Comparison of ENCODE assay signal across 21 mouse cellular contexts in the genomic region with DNA sequence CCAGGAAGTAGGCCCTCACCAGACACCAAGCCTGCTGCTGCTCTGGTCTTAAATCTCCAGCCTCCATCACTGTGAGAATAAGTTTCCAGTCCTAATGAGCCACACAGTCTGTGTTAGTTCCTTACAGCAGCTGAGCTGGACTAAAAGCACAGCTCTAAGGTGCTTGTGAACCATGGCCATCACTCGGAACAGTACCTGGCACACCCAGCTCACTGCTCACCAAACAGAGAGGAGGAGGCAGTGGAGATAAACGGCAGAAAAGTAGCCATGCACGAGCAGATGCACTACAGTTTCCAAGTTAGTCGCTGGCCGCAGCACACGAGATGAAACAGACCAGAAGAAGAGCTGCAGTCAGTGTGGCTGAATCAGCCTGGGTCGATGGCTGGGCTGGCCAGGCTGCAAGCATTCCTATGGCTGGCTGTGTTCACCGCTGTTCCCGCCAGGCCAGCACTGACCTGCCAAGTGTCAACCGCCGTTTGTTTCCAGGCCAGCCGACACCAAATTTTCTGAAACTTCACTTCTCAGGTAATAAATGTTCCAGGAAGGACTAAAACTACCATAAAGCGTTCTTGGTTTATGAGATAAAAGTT.
DNase-seq lines count a peak whose midpoint lies in the region; ATAC-seq and TF ChIP-seq lines count a peak whose summit lies in the region.
"Had no signal": no experiment of that assay in that cellular context is flagged by ENCODE, and none has a peak within 500 bp of the region (broad histone marks: within the 10 kb centered on the region; RNA-seq: fewer than 3 reads in every experiment).

No protein-coding gene starts in this region.

- H3K9me3 ChIP-seq in MEL (replicated peaks; ENCODE audit: insufficient read depth, low read length): no peaks in the 10 kb centered on the region
- H3K9me3 ChIP-seq in erythroblast, embryonic 14.5 days (ENCODE audit: control insufficient read depth, low read length): no peaks in the 10 kb centered on the region
- H3K9me3 ChIP-seq in liver, embryonic 12.5 days (replicated peaks): no peaks in the 10 kb centered on the region
- H3K9me3 ChIP-seq: embryonic facial prominence, embryonic 15.5 days; forebrain, embryonic 13.5 days; hindbrain, embryonic 12.5 days; limb, embryonic 15.5 days had no signal

- TF ChIP-seq POLR2A in MEL (IDR thresholded peaks at IDR 0.05; ENCODE audit: control insufficient read depth in 1 of 2, insufficient read depth in 1 of 2, low read depth in 1 of 2, low read length in 2 of 2, poor library complexity in 1 of 2): no peak

- peak; percentile 10 for DNase-seq in MEL (ENCODE audit: low read depth, low spot score)
- peak; percentile 77 for DNase-seq in Muller cell, postnatal 12 days (ENCODE audit: inconsistent ontology term)
- DNase-seq in lung, postnatal 36 days: no peak
- no peak for DNase-seq in ovary, postnatal 36 days (ENCODE audit: low spot score)
- DNase-seq in thymus, postnatal 36 days: no peak
- DNase-seq: adrenal gland, postnatal 25 days; cerebellum, adult 2 months; gastrocnemius, postnatal 36 days; kidney, adult 11 months; kidney, postnatal 4 days; right cerebral cortex, postnatal 14 days; thymus, postnatal 14 days had no signal

- no peak for TF ChIP-seq EP300 in MEL (IDR thresholded peaks at IDR 0.05; ENCODE audit: low read depth in 1 of 2, low read length in 2 of 2)

- 63% methylated on average over 13 of the region's 13 CpGs for WGBS in liver, embryonic 12.5 days (ENCODE audit: insufficient replicate concordance)

- no peak overlapping the region for H3K9ac ChIP-seq in MEL (ENCODE audit: control insufficient read depth, low read depth, low read length, poor library complexity, severe bottlenecking)
- H3K9ac ChIP-seq in liver, embryonic 12.5 days: peak overlapping the region; percentile 72
- H3K9ac ChIP-seq: embryonic facial prominence, embryonic 15.5 days; forebrain, embryonic 13.5 days; hindbrain, embryonic 12.5 days; limb, embryonic 15.5 days had no signal

- no peaks in the 10 kb centered on the region for H3K27me3 ChIP-seq in MEL (ENCODE audit: control insufficient read depth in 1 of 2, insufficient read depth in 2 of 2, low read length in 2 of 2)
- no peaks in the 10 kb centered on the region for H3K27me3 ChIP-seq in erythroblast, embryonic 14.5 days (ENCODE audit: control insufficient read depth)
- H3K27me3 ChIP-seq in liver, embryonic 12.5 days (replicated peaks): no peaks in the 10 kb centered on the region
- H3K27me3 ChIP-seq: embryonic facial prominence, embryonic 15.5 days; forebrain, embryonic 13.5 days; hindbrain, embryonic 12.5 days; limb, embryonic 15.5 days had no signal

- no peak overlapping the region for H3K4me3 ChIP-seq in MEL (ENCODE audit: control insufficient read depth in 1 of 2, insufficient read depth in 1 of 2, low read depth in 2 of 2, low read length in 2 of 2)
- H3K4me3 ChIP-seq in erythroblast, embryonic 14.5 days (replicated peaks): peak overlapping the region; percentile 71
- peak overlapping the region; percentile 62 for H3K4me3 ChIP-seq in liver, embryonic 12.5 days
- H3K4me3 ChIP-seq: embryonic facial prominence, embryonic 15.5 days; forebrain, embryonic 13.5 days; hindbrain, embryonic 12.5 days; limb, embryonic 15.5 days had no signal

- peaks cover 0 to 9% of the 10 kb centered on the region in 2 experiments; a peak in 2 of 4 replicates for H3K36me3 ChIP-seq in MEL (ENCODE audit: control insufficient read depth in 1 of 2, insufficient read depth in 2 of 2, low read length in 2 of 2)
- peaks cover 44% of the 10 kb centered on the region for H3K36me3 ChIP-seq in erythroblast, embryonic 14.5 days (ENCODE audit: control insufficient read depth)
- H3K36me3 ChIP-seq in liver, embryonic 12.5 days: peaks cover 8% of the 10 kb centered on the region
- H3K36me3 ChIP-seq: embryonic facial prominence, embryonic 15.5 days; limb, embryonic 15.5 days had no signal

- no peak overlapping the region for H3K27ac ChIP-seq in MEL (ENCODE audit: control insufficient read depth, low read depth, low read length)
- peak overlapping the region; percentile 92 for H3K27ac ChIP-seq in liver, embryonic 12.5 days
- H3K27ac ChIP-seq: embryonic facial prominence, embryonic 15.5 days; forebrain, embryonic 13.5 days; hindbrain, embryonic 12.5 days; limb, embryonic 15.5 days had no signal

- peaks cover 4 to 15% of the 10 kb centered on the region in 2 experiments; a peak in 3 of 4 replicates for H3K4me1 ChIP-seq in MEL (ENCODE audit: control insufficient read depth in 1 of 2, insufficient read depth in 2 of 2, low read length in 2 of 2)
- H3K4me1 ChIP-seq in erythroblast, embryonic 14.5 days (ENCODE audit: control insufficient read depth): peaks cover 87% of the 10 kb centered on the region
- H3K4me1 ChIP-seq in liver, embryonic 12.5 days: peaks cover 70% of the 10 kb centered on the region

- H3K4me2 ChIP-seq in liver, embryonic 12.5 days: peak overlapping the region; percentile 67
- H3K4me2 ChIP-seq: embryonic facial prominence, embryonic 15.5 days; forebrain, embryonic 13.5 days; hindbrain, embryonic 12.5 days; limb, embryonic 15.5 days; midbrain, embryonic 11.5 days had no signal

- no peak for ATAC-seq in liver, embryonic 12.5 days
- ATAC-seq in cerebellum, adult (ENCODE audit: insufficient number of reproducible peaks, low FRiP score, low TSS enrichment): no peak
- ATAC-seq: forebrain, embryonic 13.5 days; lung, postnatal 0 days had no signal

- H3K79me2 ChIP-seq in MEL (ENCODE audit: control insufficient read depth, insufficient read depth, low read length, poor library complexity): no peaks in the 10 kb centered on the region

- no peak for TF ChIP-seq CTCF in MEL (IDR thresholded peaks at IDR 0.05 in 2 of 3, conservative IDR thresholded peaks at IDR 0.05 in 1 of 3; ENCODE audit: control insufficient read depth in 1 of 3, insufficient read depth in 1 of 3, low read depth in 2 of 3, low read length in 3 of 3, poor library complexity in 1 of 3, severe bottlenecking in 1 of 3)

- TF ChIP-seq RAD21 in MEL (IDR thresholded peaks at IDR 0.05; ENCODE audit: low read depth, low read length): no peak

TF ChIP-seq in MEL, 35 proteins besides CTCF, POLR2A, EP300 and RAD21:
- no peak for TF ChIP-seq ZMIZ1 (IDR thresholded peaks at IDR 0.05; ENCODE audit: low read depth, low read length)
- no peak for TF ChIP-seq USF1 (IDR thresholded peaks at IDR 0.05; ENCODE audit: low read depth, low read length)
- no peak for TF ChIP-seq JUND (IDR thresholded peaks at IDR 0.05; ENCODE audit: low read depth, low read length)
- TF ChIP-seq NELFE (IDR thresholded peaks at IDR 0.05; ENCODE audit: low read depth, low read length): no peak
- TF ChIP-seq SMC3 (IDR thresholded peaks at IDR 0.05; ENCODE audit: low read depth, low read length): no peak
- no peak for TF ChIP-seq CHD1 (IDR thresholded peaks at IDR 0.05; ENCODE audit: low read depth, low read length)
- TF ChIP-seq ZKSCAN1 (IDR thresholded peaks at IDR 0.05; ENCODE audit: low read depth, low read length): no peak

Comparison
In these comparisons a context has a peak if more than half of its experiments do, and no peak if none do; other contexts are left out.
1. DNase-seq: peak in MEL (single experiment) and Muller cell, postnatal 12 days (single experiment); none in lung, postnatal 36 days (single experiment), ovary, postnatal 36 days (single experiment) and thymus, postnatal 36 days (0 of 2).
2. H3K4me3 ChIP-seq: peak in erythroblast, embryonic 14.5 days (single experiment) and liver, embryonic 12.5 days (single experiment); none in MEL (0 of 2).